Mouse (Mus musculus) liver, embryonic 18 days (tissue): ENCODE data around the gene Rgs12. TPM values are rescaled to one million over a fixed set of nuclear protein-coding genes. Genes with fewer than 3 reads are reported as not detected.

ENCODE experiments used
- polyA plus RNA-seq: library from polyadenylated mRNA; depleted of rRNA; stranded (reverse); fragments of >200 nt; gene quantifications from 2 replicates; pipeline ENCODE4 v1.2.3, GENCODE M21; 2012; rRNA removed

Rgs12 gene
- 8.0 and 10.5 TPM in 2 replicates for polyA plus RNA-seq

GRCm38 (mm10) chr5:34948861-34949760 lies at the start of gene Rgs12:
TSS of gene Rgs12 (plus strand) at chr5:34949445.

GRCm38 (mm10) chr5:34907910-34908725 lies 41.1 kb upstream of the Rgs12 start, which contains the start of gene Msantd1:
TSS of gene Msantd1 (plus strand) at chr5:34908012.

GRCm38 (mm10) chr5:35041268-35041829 lies 92.1 kb downstream of the Rgs12 start, which contains the start of gene Hgfac:
TSS of gene Hgfac (plus strand) at chr5:35041509.

GRCm38 (mm10) chr5:35056604-35057432 lies 107.6 kb downstream of the Rgs12 start, which contains the start of gene Dok7:
TSS of gene Dok7 (plus strand) at chr5:35056766.

Other genes with a start within 250 kb of the Rgs12 start
- 3.8 and 4.8 TPM in 2 replicates for gene Htt, start 187.7 kb upstream of the Rgs12 start, polyA plus RNA-seq
- 1.1 and 1.3 TPM in 2 replicates for gene Msantd1, start 41.4 kb upstream of the Rgs12 start, polyA plus RNA-seq
- gene Hgfac, start 92.1 kb downstream of the Rgs12 start, polyA plus RNA-seq = 354 and 413 TPM in 2 replicates
- 0.05 and 0.07 TPM in 2 replicates for gene Dok7, start 107.3 kb downstream of the Rgs12 start, polyA plus RNA-seq
- 26.1 and 28.1 TPM in 2 replicates for gene Lrpap1, start 156.3 kb downstream of the Rgs12 start, polyA plus RNA-seq